Mouse (Mus musculus) bone marrow macrophage, adult 2 months (primary cell): ENCODE measurements around the gene Fxr2. TPM values are rescaled to one million over a fixed set of nuclear protein-coding genes. Genes with fewer than 3 reads are reported as not detected.
"Not testable (repeated sequence)": the region's sequence is repeated elsewhere in the genome, so short reads cannot be mapped to it uniquely, and the experiment has no call there.

Experiments used
- H3K27ac ChIP-seq: 2 replicates; pipeline ENCODE4 v1.5.1; 2012; ENCODE audit warnings: low read depth, low read length; ENCODE audit not compliant: insufficient read depth
- H3K4me1 ChIP-seq: 2 replicates; pipeline ENCODE4 v1.6.1; 2012; ENCODE audit warnings: low read length; ENCODE audit not compliant: control insufficient read depth, insufficient read depth
- H3K4me3 ChIP-seq: 2 replicates; pipeline ENCODE4 v1.5.1; 2012; ENCODE audit warnings: mild to moderate bottlenecking, low read length, moderate library complexity; ENCODE audit not compliant: insufficient read depth
- CTCF ChIP-seq: IDR thresholded peaks from 2 replicates; pipeline ENCODE4 v1.5.1; 2012; ENCODE audit warnings: low read depth, mild to moderate bottlenecking, low read length, moderate library complexity
- POLR2A ChIP-seq: IDR thresholded peaks from 2 replicates; pipeline ENCODE4 v1.6.1; 2012; ENCODE audit warnings: mild to moderate bottlenecking, low read depth, low read length, borderline replicate concordance
- polyA plus RNA-seq: library from polyadenylated mRNA; stranded (reverse); fragments of >200 nt; gene quantifications from 2 replicates; pipeline ENCODE4 v1.2.4, GENCODE M21; 2012; ENCODE audit not compliant: missing spikeins, insufficient read depth, insufficient read length

Fxr2 gene
- polyA plus RNA-seq, 1 experiment = 54.1 TPM

GRCm38 (mm10) chr11:69609416-69609815, 23.4 kb upstream of the Fxr2 start:
- H3K27ac ChIP-seq = no peak overlapping the region
- TF ChIP-seq CTCF (no peak), POLR2A (no peak)
- no peaks in the 10 kb centered on the region; the same call in 1 of the 2 replicates for H3K4me1 ChIP-seq
- H3K4me3 ChIP-seq = no peak overlapping the region

GRCm38 (mm10) chr11:69610899-69611298, 21.9 kb upstream of the Fxr2 start:
- Histone ChIP-seq H3K27ac (no peak overlapping the region), H3K4me3 (no peak overlapping the region), H3K4me1 (no peaks in the 10 kb centered on the region; the same call in 1 of the 2 replicates)
- no peak for TF ChIP-seq POLR2A
- no peak for TF ChIP-seq CTCF

GRCm38 (mm10) chr11:69613553-69614256, 19.1 kb upstream of the Fxr2 start:
- no peak overlapping the region for H3K27ac ChIP-seq
- H3K4me3 ChIP-seq = peak overlapping the region; percentile 15; the same call in 1 of the 2 replicates
- no peaks in the 10 kb centered on the region; the same call in 1 of the 2 replicates for H3K4me1 ChIP-seq
- TF ChIP-seq POLR2A = no peak
- peak; percentile 76 for TF ChIP-seq CTCF

GRCm38 (mm10) chr11:69614257-69614588, 18.6 kb upstream of the Fxr2 start:
- H3K27ac ChIP-seq, H3K4me1 ChIP-seq, H3K4me3 ChIP-seq: not testable (repeated sequence)

DNA sequence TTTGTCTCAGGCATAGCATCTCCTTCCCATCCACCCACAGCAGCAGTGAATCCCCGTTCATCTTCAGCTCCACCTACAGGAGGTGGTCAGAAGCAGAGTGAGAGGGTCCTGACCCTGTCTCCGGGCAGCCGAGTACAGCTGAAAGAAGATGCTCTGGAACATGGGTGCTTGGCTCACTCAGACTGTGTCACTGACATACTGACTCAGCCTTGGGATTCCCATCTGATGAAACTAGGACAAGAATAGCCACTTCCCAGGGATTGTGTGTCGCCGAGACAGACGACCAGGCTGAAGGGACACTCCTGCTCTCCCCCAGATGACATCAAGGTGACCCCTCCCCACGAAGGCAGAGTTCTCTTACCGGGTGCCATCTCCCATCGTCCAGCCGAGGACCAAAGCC, 16.0 kb upstream of the Fxr2 start:
- H3K4me1 ChIP-seq = peaks cover 3% of the 10 kb centered on the region
- no peak overlapping the region for H3K4me3 ChIP-seq

DNA sequence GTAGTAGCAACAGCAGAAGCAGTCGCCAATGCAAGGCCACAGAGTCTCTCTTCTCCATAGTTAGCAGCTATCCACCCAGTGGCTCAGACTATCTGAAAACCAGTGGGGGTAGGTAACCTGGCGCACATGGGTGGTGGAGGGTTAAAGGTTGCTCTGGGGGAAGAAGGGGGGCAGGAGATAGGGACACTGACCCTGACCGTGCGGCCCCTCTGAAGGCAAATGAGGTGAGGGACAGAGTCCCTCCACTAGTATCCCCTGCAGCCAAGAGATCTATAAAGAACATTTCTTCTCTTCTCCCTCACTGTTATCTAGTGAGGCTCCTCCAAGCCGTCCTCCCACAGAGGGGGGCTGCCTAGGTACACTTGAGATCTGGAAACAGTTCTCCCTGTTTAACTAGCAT, 15.0 kb upstream of the Fxr2 start, which contains the start of gene Shbg:
Gene Shbg (minus strand): TSS at position 101 of the 400 bp plus-strand sequence.
- Histone ChIP-seq H3K27ac (no peak within 1 kb of the TSS), H3K4me1 (peaks cover 3% of the 10 kb centered on the region), H3K4me3 (no peak within 1 kb of the TSS)
- no peak for TF ChIP-seq POLR2A

More for the DNA sequence above, 16.0 kb upstream of the Fxr2 start:
- no peak overlapping the region for H3K27ac ChIP-seq
- TF ChIP-seq CTCF (no peak), POLR2A (no peak)

DNA sequence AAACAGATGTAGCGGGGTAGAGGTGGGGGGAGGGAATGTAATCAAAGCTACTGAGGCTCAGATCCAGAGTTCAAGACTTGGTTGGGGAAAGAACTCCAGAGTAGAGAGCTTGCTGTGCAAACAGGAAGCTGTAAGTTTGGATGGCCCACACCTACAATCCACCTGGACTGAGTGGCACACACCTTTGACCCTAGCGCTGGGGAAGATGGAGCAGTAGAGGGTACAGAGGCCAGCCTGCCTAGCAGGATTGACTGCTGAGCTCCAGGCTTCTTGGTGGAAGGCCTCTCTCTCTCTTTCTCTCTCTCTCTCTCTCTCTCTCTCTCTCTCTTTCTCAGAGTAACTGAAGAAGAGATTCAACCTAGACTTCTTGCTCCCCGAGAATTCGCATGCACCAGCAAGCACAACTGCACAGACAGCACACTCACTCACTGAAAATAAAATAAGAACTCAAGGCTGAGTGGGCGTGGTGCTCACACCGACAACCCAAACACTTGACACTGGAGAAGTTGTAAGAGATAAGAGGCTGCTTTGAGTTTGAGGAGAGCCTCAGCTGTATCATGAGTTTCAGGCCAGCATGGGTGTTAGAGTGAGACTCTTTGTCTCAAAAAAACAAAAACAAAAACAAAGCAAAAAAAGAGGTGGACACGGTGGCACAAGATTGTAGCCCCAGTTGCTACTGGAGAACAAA, 12.3 kb upstream of the Fxr2 start:
- Histone ChIP-seq H3K27ac (no peak overlapping the region), H3K4me3 (no peak overlapping the region), H3K4me1 (peaks cover 3% of the 10 kb centered on the region)
- TF ChIP-seq CTCF = no peak
- TF ChIP-seq POLR2A = no peak

DNA sequence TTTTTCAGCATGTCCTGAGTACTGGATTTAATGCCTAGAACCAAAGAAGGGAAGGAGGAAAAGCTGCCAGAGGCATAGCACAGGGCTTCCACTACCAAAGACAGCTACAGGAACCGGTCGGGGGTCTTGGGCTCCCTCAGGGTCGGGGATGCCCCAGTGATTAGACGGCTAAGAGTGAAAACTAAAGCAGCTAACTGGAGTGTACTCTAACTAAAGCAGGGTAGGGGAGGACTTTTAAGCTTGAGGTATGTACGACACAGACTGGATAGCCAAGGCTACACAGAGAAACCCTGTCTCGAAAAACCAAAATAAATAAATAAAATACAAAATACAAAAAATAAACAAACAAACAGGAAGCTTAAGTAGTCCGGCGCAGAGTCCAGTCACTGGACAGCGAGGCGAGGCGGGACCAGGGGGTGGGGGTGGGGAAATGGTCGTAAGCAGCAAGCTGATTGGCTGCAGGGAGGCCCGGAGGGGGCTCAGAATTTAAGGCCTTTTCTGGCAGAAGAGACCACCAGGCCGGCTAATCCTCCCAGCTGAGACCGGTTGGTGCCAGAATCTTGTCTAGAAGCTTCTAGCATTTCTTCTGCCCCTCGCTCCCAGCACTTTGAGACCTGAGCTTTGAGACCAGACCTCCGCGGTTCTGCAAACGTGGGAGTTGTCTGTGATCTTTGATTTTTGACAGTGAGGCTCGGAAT, 11.1 kb upstream of the Fxr2 start, which contains the start of gene Sat2:
Gene Sat2 (plus strand): TSS at position 454 of the 698 bp plus-strand sequence.
- Histone ChIP-seq H3K27ac (no peak within 1 kb of the TSS), H3K4me3 (peak within 1 kb of the TSS; percentile 65), H3K4me1 (peaks cover 3% of the 10 kb centered on the region)
- TF ChIP-seq CTCF (no peak), POLR2A (no peak)

DNA sequence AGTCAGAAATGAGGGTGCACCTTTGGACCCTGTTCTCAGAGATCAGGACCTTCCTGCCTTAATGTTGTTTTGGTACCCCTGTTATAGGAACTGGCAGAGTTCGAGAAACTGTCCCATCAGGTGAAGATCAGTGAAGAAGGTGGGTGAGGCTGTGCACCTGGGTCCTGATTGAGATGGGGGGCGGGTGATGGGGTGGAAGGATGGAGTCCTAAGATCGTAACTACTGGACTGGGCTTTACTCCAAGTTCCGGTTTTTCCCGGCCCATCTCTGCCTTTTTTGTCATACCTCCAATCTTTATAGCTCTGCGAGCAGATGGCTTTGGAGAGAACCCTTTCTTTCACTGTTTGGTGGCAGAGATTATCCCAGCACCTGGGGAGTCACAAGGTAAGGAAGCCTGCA, 10.4 kb upstream of the Fxr2 start:
- no peak overlapping the region for H3K27ac ChIP-seq
- H3K4me1 ChIP-seq = peaks cover 3% of the 10 kb centered on the region
- TF ChIP-seq CTCF (no peak), POLR2A (no peak)
- H3K4me3 ChIP-seq = peak overlapping the region; percentile 65

- TF ChIP-seq POLR2A (no peak), CTCF (no peak)
- peaks cover 3% of the 10 kb centered on the region for H3K4me1 ChIP-seq
- no peak overlapping the region for H3K4me3 ChIP-seq
- no peak overlapping the region for H3K27ac ChIP-seq
These were observed 9.8 kb upstream of the Fxr2 start for GRCm38 (mm10) chr11:69623006-69623405.

DNA sequence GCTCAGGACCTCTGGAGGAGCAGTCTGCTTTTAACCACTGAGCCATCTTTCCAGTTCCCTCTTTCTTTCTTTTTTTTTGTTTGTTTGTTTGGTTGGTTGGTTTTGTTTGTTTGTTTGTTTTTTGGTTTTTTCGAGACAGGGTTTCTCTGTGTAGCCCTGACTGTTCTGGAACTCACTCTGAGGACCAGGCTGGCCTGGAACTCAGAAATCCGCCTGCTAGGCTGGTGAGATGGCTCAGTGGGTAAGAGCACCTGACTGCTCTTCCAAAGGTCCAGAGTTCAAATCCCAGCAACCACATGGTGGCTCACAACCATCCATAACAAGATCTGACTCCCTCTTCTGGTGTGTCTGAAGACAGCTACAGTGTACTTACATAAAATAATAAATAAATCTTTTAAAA, 8.5 kb upstream of the Fxr2 start:
- not testable (repeated sequence) for H3K4me1 ChIP-seq, H3K27ac ChIP-seq, H3K4me3 ChIP-seq
